Mouse (Mus musculus) bone marrow, adult 2 months (tissue): ENCODE measurements around the gene 1110059E24Rik.

Experiments
- CTCF ChIP-seq: fragments of 200-500 bp; IDR thresholded peaks from 2 replicates; pipeline ENCODE4 v1.5.1; 2011; ENCODE audit warnings: low read length, control low read depth; ENCODE audit not compliant: control insufficient read depth, insufficient read depth
- POLR2A ChIP-seq: fragments of 200-500 bp; IDR thresholded peaks from 2 replicates; pipeline ENCODE4 v1.6.1; 2011; ENCODE audit warnings: low read depth, mild to moderate bottlenecking, control low read depth, low read length, borderline replicate concordance; ENCODE audit not compliant: control insufficient read depth

DNA sequence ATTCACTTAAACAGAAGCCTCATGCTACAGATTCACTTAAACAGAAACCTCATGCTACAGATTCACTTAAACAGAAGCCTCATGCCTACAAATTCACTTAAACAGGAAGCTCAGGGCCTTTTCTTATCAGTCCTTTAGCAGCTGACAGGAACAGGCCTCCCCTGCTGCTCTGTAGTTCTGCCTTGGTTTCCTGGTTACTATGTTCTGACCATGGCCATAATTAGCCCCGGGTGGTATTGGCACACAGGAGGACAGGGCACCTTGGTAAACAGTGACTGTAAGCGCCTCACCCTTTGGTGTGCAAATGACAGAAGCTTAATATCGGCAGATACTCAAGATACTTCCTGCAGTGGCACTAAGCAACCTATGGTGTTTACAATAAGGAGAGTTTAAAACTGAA lies 48.9 kb downstream of the 1110059E24Rik start:
- TF ChIP-seq CTCF (no peak), POLR2A (no peak)
